Mouse (Mus musculus) adrenal gland, adult 18-20 months (tissue): ENCODE data around the gene Exoc6. TPM values are rescaled to one million over a fixed set of nuclear protein-coding genes. Genes with fewer than 3 reads are reported as not detected.
"Not testable (repeated sequence)": the region's sequence is repeated elsewhere in the genome, so short reads cannot be mapped to it uniquely, and the experiment has no call there.

Experiments used
- DNase-seq, 2 experiments: peaks; one replicate each; pipeline ENCODE4 v3.0.0; 2021 to 2022; ENCODE audit warnings: low spot score in 2 of 2
- total RNA-seq, 2 experiments: library from RNA; stranded (reverse); gene quantifications; 1 replicate in 1 of 2; 2 replicates in 1 of 2; pipeline ENCODE4 v1.2.3; 2021

Exoc6 gene
- total RNA-seq, 2 experiments from 2014 or later, result 12.9 to 15.3 TPM

- no peak for DNase-seq
Measured at GRCm38 (mm10) chr19:37534737-37535365, 15.4 kb upstream of the Exoc6 start.

GRCm38 (mm10) chr19:37536426-37536825 lies 13.8 kb upstream of the Exoc6 start:
- no peak for DNase-seq

DNA sequence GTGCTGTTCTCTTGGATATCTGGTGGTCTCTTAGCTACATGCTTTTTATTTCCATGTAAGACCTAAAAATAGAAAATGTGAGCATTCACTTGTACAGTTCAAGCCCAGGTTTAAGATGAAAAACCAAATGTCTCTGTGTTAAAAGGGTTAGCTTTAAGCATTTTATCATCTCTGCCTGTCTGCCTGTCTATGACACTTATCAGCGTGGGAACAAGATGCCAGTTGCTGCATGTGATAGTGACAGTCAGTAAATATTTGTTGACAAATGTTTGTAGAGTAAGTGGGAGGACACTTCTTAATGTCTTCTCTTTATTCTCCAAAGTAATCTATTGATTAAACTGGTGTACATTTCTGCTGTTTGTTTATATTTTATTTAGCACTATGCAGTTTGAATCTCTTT lies 12.5 kb upstream of the Exoc6 start:
- DNase-seq, result no peak

DNA sequence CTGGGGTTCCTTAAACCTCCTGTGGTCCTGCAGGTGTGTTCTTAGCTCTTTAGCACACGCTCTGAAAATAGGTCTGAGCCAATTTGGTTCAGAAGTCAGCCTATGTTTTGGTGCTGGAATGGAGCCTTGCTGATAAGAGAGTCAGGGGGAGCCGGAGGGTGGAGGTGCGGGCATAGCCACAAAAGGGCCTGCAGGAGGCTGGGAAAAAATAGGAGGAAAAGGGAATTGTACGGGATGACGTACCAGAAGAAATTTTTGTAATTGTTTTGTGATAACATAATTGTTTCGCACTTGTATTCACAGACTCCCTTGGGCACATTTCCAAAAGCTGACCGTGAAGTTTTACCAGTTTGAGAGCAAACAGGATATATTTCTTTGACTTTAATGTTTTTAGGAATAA lies 10.0 kb upstream of the Exoc6 start:
- DNase-seq, result no peak

- DNase-seq, result no peak
Measured at GRCm38 (mm10) chr19:37543537-37544326, 6.5 kb upstream of the Exoc6 start.

- no peak for DNase-seq
Measured at GRCm38 (mm10) chr19:37544476-37544875, 5.7 kb upstream of the Exoc6 start.

DNA sequence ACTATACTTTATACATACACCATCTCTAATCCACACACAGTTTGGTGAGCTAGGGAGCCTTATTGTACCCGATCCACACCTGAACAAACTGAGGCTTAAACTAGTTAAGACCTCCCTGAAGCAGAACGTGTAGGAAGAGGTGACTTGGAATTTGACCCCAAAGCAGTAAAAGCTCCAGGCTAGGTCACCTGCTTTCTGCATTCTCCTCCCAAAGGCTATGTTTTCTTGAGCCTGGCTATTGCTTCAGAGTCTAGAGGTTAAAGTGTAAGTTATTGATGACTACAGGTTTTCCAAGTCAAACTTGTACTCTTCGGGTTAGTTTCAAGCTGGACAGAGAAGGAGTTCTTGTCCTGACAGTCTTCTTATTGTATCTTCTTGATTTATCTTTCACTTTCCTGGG lies 5.0 kb upstream of the Exoc6 start:
- DNase-seq, result no peak

DNA sequence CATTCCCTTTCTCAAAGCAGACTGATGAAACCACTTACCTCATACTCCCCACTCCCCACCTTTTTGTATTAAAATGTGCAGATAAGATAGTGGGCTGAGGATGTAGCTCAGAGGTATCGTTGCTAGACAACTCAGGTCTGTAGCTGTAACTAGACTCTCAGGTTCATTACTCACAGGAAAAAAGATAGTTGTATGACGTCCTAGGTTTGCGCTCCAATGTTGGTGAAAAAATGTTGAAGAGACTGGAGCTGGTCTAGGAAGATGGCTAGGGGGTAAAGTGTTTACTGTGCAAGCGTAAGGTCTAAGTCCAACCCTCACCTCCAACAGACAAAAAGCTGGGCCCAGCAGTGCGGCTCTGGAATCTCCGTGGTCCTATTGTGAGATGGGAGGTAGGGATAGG lies 4.5 kb upstream of the Exoc6 start:
- DNase-seq, result no peak

GRCm38 (mm10) chr19:37546776-37547175 lies 3.4 kb upstream of the Exoc6 start:
- DNase-seq, result no peak

DNA sequence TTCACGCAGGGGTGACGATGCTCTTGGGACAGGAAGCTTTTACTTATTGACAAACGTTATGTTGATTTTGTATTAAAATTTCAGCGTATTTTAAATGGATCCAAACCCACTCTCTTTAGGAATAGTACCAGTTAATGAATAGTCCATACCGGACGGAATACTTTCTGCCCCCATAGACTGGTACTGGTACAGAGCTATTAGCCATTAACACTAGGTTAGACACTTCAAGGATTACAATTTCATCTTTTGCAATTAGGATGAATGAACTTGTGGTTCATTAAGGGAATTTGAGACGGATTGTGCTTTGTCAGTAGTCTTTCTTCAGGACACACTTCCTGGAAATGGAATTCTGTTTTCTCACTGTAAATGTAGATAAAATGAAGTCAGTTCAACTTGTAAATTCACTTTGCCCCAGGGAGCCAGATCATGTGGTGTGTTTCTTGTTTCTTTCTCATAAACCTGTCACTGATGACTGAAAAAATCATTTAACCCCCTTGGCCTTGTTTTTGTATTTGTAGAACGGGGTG lies 885 bp downstream of the Exoc6 start:
- DNase-seq, result no peak

DNA sequence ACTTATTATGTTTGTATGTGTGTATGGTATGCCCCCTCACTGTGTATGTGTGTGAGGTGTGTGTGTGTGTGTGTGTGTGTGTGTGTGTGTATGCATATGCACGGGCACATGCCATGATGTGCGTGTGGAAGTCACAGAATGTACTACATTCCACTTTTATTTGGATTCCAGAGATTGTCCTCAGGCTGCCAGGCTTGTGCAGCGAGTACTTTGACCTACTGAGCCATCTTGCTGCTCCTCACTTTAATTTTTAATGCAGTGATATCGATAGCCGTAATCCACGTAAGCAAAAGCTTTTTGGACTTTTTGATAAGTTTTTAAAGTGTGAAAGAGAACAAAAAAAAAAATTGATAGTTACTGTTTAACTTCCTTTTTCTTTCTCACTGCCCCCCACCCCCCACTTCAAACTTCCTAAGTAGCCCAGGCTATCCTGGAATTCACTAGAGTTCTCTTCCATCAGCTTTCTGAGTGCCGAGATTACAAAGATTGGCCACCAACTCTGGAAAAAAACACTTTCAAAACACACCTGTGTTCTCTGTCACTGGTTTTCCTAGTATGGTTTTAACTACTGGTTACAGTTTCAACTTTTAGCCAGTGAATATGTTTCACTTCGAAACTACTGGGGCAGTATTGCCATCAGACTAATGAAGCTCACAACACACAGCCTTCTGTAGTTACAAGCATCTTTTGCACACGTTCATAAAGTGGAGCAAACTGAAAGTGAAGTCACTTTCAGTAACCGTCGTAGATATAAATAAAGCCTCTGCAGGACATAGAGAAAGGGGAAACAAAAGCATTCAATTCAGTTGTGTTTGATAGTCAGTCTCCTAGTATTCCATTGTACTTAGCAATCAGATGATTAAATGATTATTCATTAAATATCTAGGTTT lies 3.4 kb downstream of the Exoc6 start:
- DNase-seq, result no peak

DNA sequence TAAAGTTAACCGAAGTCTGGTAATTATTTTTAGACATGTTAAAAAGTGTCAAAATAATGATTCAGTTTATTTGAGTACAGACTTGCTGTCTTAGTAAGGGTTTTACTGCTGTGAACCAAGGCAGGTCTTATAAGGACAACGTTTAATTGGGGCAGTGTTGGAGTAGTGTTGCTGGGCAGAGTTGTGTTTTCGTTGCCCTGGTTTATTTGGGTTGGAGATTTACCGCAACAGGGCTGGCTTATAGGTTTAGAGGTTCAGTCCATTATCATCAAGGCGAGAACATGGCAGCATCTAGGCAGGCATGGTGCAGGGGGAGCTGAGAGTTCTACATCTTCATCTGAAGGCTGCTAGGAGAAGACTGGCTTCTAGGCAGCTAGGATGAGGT lies 4.0 kb downstream of the Exoc6 start:
- not testable (repeated sequence) for DNase-seq

GRCm38 (mm10) chr19:37555863-37556566 lies 5.8 kb downstream of the Exoc6 start:
- DNase-seq, result no peak

DNA sequence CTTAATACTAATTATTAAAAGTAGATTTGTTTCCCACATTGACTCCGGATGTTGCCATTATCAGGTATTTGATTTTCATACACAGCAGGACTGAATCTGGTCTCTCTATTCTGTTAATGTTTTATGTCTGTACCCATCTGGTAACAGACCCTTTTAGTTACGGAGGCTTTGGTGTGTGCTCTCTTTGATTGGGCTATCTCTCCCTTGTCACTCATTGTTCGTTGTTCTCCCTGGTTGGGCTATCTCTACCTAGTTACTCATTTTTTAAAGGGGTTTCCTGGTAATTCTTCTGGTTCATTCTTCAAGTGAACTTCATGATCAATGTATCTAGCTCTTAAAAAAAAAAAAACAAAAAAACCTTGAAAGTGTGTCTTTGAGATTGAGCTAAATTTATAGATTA lies 7.7 kb downstream of the Exoc6 start:
- DNase-seq, result no peak

DNA sequence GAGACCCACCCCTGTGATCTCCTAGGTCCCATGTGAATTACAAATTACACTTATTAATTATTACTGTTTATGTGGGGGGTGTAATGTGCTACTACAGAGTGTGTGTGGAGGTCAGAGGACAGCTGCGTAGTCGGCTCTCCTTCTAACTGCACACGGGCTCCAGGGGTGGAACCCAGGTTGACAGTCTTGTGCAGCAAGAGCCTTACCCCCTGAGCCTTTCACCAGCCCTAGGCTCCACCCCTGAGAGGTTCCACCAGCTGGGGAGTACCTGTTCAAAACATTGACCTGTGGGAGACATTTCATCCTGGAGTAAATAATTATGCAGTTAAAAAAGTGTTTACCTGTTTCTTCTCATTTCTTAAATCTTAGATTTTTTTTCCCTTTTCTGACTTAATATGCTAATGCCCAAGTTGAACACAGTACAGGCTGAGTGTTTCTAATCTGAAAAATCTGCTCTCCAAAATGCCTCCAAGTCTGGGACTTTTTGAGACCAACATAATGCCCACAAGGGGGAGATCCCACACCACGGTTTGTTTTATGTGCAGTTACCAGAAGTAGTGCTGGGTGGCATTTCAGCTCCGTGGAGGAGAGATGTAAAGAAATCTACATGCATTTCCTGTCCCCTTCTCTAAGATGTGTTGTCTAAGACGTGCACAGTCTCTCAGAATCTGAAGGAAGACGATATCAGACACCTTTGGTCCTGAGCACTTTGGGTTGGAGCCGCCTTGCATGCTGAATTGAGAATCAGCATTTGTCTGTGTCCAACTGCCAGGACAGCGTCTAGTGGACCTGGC lies 9.3 kb downstream of the Exoc6 start:
- DNase-seq, result no peak

- no peak for DNase-seq
Measured at GRCm38 (mm10) chr19:37560080-37560427, 9.8 kb downstream of the Exoc6 start.

DNA sequence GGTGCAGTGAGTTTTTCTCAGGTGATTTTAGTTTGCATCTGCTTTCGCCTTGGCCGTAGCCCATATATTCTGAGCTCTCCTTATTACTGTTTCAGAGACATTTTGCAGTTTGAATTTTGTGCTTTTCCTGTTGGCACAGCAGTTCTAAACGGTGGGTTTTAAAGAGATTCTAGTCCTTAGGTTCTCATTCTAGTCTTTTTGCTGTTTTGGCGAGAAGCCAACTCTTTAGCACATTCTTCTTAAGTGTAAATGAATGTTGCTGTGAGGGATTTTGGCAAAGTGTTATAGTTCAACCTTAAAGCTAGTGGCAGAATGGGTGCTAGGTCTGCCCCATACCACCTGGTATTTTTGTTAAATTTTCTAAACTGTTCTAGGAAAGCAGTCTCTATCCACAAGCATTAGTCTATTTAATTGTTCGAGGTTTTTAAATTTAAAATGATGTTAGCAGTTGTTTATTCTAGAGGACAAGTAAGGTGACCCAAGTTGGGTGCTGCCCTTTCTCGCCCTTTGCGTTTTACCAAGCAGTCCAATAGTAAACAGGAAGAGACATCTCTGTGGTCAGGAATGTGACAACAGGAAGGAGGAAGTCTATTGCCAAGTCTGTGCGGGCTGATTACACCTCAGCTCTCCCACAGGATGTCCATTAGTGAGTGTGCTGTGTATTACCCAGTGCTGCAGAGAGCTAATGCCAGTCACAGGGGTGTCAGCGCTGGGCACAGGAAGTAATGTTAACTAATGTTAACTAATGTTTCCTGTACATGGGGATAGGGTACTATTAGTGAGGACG lies 11.1 kb downstream of the Exoc6 start:
- no peak for DNase-seq

DNA sequence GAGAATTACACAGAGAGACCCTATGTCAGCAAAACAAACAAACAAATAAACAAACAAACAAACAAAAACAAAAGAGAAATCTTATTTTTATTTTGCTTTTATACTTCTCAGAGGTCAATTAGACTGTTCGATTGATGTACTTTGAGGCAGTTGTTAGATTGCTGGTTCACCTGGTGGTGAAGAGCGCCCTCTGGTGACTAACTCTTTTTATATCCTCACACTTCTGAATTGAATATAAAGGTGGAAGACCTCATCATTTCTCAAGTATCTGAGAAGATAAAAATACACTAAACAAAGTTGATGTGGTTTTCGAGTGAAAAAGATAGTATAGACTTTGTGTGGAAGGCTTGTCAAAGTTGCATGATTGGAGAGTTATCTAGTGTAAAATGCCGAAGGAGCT lies 13.5 kb downstream of the Exoc6 start:
- DNase-seq, result peak in 1 of 2 experiments; percentile 35

DNA sequence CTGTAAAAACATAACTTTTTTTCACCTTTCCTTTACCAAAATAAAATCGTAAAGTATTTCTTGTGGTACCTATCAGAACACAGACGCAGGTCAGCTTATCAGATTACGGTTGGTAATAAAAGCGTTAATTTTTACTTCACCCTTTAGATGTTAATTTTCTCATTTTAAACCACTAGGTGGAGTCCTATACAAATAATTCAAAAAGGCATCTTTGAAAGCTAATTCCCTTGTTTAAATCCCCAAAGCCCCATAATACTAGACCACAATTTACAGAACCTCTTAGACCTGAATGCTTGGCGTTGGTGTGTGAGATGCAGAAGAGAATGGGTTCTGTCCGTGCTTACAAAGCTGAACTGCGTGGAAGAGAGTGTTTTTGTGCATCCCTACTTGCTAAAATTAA lies 15.6 kb downstream of the Exoc6 start:
- DNase-seq, result no peak
